Mouse (Mus musculus) lung, adult 18-20 months (tissue): ENCODE measurements around the gene Sytl3.
A peak's percentile ranks its signal among the peaks of the same experiment; 100 is the strongest.
"Not testable (repeated sequence)": the region's sequence is repeated elsewhere in the genome, so short reads cannot be mapped to it uniquely, and the experiment has no call there.

Experiments
- DNase-seq, 2 experiments: peaks; one replicate each; pipeline ENCODE4 v3.0.0; 2022; ENCODE audit warnings: mixed read lengths in 2 of 2

Gene Sytl3

DNA sequence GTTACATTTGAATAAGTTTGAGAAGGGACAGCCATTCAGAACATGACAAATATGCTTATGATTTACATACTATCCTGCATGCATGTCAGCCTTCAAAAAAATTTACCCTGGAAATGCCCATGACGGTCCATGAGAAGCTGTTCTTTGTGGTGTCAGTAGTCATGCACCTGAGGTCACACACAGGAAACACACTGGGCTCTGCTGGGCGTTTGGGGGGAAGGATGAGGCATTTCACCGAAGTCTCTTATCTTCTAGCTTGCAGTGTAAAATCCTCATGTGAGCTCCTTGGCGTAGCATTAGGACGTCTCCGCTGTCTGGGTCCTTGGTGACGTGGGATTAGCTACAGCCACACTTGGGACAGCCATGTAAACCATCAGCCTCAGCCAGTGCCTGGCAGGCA is at the start of gene Sytl3:
Gene Sytl3 (plus strand): TSS at position 293 of the 400 bp plus-strand sequence.
- not testable (repeated sequence) for DNase-seq

DNA sequence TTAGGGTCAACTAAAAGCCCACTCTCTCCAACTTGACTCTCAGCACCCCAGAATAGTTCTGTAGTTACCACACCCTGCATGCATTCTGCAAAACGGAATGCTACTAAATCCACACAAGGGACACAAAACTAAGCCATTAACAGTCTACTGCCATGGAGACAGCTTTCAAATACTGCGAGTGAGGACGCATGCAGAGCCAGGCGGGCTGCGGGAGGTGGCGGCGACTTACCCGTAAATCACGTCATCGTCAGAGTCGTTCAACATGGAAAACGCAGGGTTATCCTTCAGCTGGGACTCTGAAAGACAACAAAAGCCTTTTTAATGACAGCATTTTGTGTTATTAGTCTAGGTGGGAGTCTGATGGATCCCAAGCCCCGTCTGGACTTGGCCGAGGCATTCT is 45.4 kb upstream of the Sytl3 start:
- not testable (repeated sequence) for DNase-seq

DNA sequence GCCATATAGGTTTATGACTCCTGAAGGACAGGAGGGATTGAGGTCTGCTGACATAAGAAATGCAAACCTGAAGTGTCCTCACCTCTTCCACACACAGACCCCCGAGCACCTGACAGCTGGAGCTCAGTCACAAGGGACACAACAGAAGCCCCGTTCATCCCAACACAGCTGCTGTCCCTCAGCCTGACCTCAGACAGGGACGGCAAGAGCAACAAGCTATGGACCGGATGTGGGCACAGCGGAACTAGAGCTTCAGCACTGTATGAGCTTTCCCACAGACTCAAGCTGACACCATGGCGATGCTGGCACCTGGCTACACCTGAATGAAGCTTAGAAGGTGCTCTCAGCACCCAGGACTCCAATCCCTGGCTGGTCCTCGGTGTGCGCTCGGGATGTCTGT is 44.6 kb upstream of the Sytl3 start:
- DNase-seq, result not testable (repeated sequence)

DNA sequence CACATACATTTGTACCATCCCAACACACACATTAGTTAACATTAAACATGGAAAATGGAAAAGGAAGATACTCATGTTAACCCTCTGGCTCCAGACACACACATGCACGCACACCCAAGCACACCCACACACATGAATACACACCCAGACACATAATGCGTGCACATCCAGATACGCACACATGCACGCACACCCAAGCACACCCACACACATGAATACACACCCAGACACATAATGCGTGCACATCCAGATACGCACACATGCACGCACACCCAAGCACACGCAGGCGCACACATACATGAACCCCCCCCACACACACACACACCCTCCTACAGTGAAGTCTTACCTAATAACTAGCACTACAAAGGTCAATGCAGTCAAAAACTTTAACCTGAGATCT is 42.2 kb upstream of the Sytl3 start:
- not testable (repeated sequence) for DNase-seq

DNA sequence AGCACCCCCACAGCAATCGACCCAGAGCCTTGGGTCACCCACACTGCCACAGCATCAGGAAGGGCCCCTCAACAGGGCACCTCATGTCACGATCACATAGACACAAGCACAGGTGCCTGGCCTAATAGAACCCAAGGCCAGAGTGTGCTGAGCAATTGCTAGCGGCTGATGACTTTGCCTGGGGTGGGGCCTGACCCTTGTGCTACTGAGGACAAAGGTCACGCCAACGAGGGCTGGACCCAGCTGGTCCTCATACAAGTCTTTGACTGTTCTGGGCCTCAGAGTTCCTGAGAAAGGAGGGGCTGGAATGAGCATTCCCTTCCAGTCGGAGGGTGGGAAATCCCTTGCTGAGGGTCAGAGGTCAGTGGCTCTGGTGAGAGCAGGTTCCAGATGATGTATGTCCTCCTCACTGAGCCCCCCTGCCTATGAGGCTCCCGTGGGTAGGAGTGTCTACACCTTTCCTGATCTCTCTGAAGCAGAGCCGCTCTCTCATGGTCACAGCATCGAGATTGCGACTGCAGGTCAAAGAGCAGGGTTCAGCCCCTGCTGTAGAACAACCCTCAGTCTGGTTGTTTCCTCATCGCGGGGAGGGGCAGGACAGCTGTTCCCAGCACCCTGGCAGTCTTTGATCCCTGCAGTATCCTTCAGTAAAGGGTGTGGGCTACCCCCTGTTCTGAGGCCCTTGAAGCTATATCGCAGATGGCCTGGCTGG is 41.0 kb upstream of the Sytl3 start:
- DNase-seq, result not testable (repeated sequence)

DNA sequence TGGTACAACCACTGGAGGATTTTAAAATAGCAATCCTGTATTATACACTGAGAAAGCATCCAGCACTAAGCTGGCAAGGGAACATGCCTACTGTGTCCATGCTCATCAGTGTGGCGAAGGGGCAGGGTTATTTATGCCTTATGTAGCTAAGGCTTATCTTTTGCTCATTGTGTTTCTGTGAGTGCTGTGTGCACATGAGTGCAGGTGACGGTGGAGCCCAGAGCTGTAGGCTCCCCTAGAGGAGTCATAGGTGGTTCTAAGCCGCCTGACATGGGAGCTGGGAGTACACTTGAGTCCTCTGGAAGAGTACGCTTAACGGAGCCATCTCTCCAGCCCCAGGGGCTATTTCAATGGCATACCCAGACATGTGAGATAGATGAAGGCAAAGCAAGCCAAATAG is 39.6 kb upstream of the Sytl3 start:
- DNase-seq, result not testable (repeated sequence)

DNA sequence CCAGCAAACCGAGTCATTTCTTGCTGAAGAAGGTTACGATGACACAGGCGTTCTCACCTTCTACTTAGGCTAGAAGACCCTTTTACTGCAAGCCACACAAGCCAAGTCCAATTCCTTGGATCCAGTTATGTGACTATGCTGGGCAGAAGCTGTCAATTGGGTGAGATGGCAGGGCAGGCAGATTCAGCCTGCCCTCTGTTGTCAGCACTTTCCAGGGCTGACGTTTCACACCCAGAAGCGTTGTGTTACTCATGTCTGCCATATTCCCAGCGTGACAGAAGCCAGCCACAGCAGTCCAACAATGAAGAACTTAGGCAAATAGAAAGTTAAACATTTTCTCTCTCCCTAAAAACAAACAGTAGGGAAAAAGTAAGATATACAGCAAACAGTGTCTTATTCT is 38.9 kb upstream of the Sytl3 start:
- not testable (repeated sequence) for DNase-seq

DNA sequence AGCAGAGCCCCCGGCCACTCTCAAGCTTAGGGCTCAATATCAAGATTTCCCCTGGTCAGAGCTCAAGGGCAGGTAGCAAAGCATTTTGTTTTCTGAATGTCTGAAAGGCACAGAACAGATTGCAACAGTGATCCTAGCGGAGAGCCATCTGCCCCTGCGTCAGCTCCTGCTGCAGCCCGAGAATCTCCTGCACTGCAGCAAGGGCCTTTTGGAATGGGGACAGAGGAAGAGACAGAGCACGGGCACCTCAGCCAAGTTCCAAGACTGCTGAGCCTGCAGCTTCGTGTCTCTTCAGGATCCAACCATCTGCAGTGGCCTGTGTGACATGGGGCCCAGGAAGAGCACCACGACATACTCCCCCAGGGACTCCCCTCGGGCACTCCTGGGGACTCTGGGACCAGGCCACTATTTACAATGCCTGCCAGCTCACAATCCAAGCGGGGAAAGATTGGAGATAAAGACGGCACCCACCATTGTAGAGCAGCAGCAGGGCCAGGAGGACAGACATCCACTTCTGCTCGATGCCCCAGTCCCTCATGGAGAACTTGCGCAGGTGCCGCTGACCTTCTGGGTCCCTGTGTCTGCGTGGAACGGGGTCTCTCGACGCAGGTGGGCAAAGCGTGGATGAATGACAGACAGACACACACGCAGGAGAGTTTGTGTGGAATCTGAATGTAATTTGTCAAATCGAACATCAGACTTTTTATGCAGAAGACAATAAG is 38.0 kb upstream of the Sytl3 start:
- DNase-seq, result not testable (repeated sequence)

DNA sequence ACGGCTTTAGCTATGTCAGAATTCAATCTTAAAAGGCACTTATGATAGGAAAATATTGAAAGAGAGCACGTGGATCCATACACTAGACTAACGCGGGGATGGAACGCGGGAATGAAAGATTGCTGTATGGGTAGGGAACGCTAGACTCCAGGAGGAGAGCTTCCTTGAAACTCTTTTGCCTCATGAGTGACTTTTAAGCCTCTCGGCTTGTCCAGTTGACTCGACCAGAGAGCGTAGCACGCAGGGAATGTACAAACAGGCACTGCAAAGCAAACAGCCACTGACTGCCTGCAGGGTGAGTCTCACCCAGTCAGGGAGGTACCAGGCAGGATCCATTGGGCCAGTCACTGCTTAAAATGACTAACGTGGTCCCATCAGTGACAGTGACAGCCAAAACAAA is 36.9 kb upstream of the Sytl3 start:
- DNase-seq, result peak in 1 of 2 experiments; percentile 25

DNA sequence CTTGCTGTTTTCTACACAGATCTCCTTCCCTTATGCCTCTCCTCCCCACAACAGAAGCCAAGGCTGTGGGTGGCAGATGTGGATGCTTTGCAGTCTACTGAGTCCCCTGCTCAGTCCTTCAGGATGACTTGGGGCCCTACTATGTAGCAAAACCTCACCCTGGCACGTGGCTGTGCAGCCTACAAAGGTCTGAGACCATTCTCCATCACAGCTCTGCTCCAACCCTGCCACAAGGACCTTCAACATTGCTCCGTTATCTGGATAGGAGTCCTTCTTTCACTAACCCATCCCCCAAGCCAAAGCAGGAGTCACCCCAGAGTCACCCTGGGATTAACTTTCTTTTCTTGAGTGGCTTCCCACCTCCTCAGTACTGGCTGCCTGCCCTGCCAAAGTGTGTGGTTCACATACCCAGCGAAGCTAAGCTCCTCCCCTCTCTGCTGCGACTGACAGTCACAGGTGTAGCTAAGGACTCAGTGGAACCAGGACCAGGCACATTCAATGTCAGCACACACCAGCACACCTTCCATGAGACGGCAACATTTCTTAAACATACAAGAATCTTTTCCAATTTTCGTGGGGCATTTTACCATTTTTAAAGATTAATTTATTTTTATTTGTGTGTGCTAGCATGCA is 33.9 kb upstream of the Sytl3 start:
- DNase-seq, result not testable (repeated sequence)

DNA sequence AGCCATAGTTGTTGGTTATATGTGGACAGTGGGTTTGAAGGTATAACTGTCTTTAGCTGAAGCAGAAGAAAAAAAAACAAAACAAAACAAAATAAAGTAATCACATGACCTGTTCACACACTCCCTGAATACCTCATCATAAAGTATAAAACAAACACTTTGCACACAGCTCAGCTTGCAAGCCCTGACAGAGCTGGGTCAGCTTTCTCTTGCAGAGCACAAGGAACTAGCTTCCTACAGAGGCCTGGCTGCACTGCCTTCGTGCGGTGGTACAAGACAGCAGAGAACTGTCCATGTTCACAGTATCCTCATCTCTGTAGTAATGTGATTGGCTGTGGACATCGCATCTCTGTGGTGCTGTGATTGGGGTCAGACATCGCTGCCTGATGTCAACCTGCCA is 28.5 kb upstream of the Sytl3 start:
- not testable (repeated sequence) for DNase-seq

DNA sequence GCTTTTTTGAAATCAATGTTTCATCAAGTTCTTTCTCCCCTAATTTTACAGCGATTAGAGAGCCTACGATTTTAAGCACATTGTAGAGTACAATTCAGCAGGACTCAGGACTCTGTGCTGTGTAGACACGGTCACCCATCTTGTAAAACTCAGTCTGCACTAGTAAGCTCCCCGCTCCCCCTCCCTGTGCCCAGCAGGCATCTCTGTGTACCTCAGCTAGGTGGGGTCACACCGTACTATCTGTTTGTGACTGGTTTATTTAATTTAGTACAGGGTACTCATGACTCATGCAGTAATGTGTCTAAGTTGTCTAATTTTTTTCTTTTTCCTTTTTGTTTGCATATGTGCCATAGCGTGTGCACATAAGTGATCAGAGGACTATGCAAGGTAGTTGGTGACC is 26.0 kb upstream of the Sytl3 start:
- DNase-seq, result not testable (repeated sequence)

DNA sequence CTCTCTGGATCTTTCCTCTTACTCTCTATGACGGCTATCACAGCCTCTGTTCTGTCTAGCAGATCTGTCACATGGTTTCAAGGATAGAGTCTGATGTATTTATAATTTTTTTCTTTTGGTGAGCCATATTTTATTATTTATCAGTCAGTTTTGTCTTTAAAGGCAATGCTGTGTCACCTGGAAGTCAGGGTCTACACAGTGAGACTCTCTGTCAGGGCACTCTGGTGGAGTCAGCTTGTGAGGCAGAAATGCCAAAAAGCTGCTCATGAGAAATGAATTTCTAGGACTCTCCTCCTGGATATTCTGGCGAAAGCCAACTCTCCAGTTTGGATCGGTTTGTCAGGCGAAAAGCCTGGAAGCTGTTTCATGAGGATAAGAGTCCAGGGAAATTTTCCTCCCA is 23.1 kb upstream of the Sytl3 start:
- not testable (repeated sequence) for DNase-seq

DNA sequence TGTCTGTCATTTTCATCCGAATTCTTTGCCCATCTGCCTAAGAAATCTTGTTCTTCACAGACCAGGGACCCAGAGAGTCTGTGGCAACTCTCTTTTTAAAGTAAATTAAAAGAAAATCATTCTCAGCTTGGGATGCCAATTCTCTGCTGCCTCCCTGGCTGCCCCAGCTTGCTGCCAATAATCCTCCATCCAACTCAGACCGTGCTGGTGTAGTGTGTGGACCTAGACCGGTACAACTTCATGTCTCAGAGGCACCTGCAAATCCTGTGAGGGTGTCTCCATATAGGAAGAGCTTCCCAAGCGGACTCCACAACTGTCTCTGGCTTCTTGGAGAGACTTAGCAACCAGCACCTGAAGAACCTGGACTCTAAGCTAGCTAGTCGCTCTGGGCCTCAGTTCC is 22.0 kb upstream of the Sytl3 start:
- DNase-seq, result no peak

DNA sequence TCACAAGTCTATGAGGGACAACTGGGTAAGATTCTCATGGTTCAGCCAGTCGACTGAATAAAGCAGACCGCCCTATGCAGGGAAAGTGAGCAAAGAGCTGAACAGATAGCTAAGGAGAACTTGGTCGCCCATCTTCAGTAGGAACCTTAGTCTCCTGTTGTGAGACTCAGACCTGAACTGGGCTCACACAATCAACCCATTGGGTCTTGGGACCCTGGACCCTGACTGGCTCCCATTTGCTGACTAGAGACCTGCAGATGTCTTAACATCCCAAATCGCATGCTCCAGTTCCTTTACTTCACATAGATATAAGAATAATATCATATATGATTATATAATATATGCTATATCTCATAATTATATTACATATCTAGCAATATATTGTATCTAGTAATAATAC is 21.5 kb upstream of the Sytl3 start:
- not testable (repeated sequence) for DNase-seq

DNA sequence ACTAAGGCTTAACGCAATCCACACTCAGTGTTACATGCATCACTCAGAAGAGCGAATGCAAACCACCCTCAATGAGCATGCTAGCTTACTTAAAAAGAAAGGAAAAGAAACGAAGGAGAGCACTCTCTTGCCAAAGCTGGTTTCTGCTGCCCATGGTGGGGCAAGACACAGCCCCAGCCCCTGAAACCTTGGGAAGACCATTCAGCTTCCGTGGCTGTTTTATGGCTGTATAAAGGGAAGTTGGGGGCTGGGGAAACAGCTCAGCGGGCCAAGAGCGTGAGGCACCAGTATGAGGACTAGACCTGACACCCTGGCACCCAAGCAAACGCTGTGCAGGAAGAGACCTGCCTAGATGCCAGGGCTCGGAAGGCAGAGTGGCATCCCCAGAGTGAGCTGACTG is 20.4 kb upstream of the Sytl3 start:
- not testable (repeated sequence) for DNase-seq

DNA sequence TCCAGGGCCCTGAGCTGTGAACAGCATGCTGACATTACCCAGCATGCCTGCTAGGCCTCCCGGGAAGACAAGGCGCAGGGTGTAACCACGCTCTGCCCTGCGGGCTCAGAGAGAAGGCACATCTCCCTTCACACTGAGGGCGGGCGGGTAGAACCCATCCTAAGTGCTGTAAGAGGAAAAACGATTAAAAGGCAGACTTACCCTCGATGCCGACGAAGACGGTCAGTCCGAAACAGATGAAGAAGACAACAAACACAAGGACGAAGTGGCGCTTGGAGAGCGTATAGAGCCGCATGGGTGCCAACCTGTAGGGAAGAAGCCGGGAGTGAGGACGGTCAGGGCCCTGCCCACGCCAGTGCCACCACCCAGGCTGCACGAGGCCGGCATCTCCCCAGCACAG is 19.4 kb upstream of the Sytl3 start:
- DNase-seq, result not testable (repeated sequence)

DNA sequence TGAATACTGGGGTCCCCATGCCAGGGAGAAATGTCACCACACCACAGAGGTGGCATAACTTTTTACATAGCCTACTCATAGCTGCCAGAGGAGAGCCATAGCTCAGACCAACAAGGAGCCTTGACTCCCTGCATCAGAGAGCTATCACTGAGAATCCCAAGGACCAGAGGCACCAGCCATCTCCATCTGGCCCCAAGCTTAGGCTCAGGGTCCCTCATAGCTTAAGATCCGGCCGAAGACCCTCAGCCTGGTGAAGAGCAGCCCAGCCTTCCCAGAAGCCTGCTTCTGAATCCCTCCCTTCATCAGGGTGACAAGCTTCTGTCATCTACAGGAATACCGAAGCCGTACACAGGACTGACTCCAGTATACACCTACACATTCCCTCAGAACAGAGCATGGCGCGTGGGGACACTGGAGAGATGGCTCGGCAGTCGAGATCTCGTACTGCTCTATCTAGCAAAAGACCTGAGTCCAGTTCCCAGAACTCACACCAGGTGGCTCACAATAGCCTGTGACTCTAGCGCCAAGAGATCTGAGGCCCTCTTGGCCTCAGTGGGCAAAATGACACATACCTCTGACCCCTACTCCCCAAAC is 18.8 kb upstream of the Sytl3 start:
- DNase-seq, result not testable (repeated sequence)

DNA sequence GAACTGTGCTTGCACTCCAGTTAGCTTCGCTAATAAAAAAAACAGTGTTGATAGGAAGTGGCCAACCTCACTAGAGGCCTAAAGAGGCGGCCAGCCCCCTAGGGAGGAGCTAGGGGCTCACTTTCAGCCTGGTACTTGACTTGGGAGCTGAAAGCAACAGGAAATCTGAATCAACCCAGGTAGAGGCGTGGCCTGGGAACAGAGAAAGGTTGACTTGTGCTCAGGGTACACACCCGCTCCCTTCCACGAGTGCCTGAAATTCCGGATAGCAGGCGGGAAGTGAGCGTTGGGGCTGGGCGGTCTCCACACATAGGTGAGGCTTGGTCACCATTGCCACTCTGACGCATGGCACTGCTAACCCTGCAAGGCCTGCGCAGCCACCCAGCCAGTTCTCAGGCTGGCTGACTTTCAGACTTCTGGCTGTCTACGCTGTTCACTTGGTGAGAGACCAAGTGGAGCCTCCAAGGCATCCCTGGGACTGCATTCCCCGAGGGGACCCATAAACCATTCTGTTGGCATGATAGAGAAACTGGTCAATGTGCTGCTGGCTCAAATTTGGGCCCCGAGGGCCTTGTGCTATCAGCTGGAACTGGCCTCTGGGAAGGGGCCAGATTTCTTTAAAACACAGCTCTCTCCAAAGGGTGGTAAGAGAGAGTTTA is 18.0 kb upstream of the Sytl3 start:
- peak; percentile 79 to 89 for DNase-seq

DNA sequence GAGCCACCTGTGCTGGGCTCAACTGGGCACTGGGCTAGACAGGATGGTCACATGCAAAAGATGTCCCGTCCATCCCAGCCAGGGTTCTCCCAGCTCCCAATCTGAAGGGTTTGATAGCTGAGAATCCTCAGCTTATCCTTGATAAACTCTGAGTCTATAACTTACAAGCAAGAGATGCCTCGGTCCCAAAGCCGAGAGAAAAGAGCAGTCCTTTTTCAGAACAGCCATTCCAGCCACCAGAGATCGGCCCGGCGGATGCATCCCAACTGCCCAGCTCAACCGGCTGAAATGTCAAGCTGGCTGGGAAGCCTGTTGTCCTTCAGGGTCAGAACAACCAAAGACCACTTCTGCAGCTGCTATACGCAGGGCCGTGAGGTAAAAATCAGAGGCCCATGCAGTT is 14.7 kb upstream of the Sytl3 start:
- not testable (repeated sequence) for DNase-seq

DNA sequence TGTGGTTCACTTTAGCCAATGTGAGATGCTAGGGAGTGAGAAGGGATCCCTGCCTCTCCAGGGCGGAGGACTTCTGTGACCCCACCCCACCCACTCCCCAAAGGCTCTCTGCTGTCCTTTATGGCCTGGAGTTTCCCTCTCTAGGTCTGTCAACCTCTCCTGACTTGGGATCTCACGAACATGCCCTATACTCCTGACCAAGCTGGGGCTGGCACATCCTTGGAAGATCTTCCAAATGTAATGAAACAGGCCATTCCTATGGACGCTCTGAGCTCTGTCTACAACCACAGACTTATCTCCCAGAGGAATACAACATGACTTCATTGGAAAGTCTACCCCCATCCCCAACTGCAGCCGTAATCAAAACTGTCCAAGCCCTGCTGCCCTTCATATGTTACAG is 14.2 kb upstream of the Sytl3 start:
- DNase-seq, result not testable (repeated sequence)

DNA sequence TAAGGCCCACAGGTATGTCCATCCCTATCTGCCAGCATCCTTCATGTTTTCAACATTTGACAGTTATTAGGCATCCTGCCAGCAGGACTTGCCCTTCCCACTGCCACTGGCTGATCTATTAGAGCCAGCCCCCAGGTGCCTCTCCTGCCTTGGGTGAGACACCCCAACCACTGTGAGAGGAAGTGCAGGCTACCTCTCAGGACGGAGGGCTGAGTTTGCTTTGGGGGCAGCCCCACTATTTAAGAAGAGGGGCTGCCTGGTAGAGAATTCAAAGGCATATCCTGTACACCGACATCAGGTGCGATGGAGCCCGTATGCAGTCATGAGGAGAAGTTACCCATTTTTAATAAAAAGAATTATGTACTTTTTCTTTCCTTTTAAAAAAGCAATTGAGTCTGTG is 13.2 kb upstream of the Sytl3 start:
- DNase-seq, result not testable (repeated sequence)

DNA sequence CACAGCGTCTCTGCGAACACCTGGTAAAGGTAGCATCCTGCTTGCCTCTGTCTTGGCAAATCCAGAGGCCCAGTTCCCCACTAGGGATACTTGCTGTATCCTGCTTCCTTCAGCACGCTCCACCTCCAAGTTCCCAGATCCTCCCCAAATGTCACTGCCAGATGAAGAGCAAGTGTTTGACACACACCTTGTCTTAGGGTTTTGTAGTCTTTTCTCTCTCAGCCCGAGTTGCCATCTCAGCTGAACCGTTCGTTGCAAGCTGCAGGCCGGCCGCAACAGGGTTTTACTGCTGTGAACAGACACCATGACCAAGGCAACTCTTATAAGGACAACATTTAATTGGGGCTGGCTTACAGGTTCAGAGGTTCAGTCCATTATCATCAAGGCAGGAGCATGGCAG is 12.1 kb upstream of the Sytl3 start:
- not testable (repeated sequence) for DNase-seq
